Mouse (Mus musculus) CH12F3 (cell line): ENCODE results near the gene Frmpd2.

Experiments
- in situ Hi-C: fragments of 300-500 bp; cut with MboI; formaldehyde crosslinking; loops from 2 replicates; pipeline ENCODE4 v1.14.3; 2020; ENCODE audit warnings: low sequenced_read_pairs

Frmpd2 gene

GRCm38 (mm10) chr14:33607431-33607830, 135.9 kb downstream of the Frmpd2 start:
- in situ Hi-C loops: no loop called here
